Mouse (Mus musculus) liver, adult (tissue): ENCODE data around the gene Krtap28-13.

Source experiments
- GATA4 ChIP-seq: IDR thresholded peaks from 2 replicates; pipeline ENCODE4 v1.6.1; 2014; ENCODE audit warnings: mild to moderate bottlenecking, low read length; ENCODE audit not compliant: insufficient replicate concordance

Krtap28-13 gene

DNA sequence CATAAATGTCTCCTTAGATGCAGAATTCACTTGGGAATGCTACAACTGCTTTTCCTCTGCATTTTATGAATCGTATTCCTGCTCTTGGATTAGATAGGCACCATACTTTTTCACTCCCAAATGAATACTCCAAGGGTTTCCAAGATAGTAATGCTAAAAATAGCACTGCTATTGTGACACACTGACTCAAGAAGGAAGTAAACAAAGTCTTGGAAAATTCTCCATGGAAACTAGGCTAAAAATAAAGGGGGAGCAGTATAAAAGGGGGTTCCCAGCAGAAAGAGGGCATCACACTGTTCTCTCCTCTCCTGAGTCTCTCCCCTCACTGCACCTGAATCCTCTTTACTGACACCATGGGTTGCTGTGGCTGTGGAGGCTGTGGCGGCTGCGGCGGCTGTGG is at the start of gene Krtap28-13:
Krtap28-13 (plus strand) TSS at position 288 of the 400 bp plus-strand sequence.
- no peak for TF ChIP-seq GATA4

GRCm38 (mm10) chr1:83014477-83014876 is 46.3 kb upstream of the Krtap28-13 start:
- no peak for TF ChIP-seq GATA4

DNA sequence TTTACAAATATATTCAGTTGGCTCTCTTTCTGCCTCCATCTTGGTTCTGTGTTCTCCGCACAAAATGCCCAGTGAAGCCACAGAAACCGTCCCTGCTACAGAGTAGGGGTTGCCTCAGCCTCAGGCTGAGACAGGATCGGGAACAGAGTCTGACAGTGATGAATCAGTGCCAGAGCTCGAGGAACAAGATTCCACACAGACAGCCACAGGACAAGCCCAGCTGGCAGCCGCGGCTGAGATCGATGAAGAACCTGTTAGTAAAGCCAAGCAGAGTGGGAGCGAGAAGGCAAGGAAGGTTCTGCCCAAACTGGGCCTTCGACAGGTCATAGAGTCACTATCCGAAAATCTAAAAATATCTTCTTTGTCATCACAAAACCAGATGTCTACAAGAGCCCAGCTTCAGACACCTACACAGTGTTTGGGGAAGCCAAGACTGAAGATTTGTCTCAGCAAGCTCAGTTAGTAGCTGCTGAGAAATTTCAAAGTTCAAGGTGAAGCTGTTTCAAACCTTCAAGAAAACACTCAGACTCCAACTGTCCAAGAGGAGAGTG is 45.3 kb upstream of the Krtap28-13 start:
- TF ChIP-seq GATA4 = no peak

DNA sequence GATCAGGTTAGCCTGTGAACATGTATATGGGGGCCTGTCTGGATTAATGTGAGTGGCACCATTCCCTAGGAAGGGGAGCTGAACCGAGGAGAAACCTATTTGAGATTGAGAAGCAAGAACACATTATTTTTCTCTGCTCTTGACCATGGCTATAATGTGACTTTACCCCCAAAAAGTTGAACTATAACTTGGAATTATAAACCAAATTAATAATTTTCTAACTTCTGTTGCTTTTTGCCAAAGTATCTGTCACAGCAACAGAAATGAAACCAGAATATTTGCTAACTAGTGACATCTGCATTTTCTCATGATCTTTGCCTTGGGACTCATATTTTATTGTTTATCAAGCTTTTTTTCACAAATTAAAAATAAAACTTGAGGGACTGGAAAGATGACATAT is 44.2 kb upstream of the Krtap28-13 start:
- TF ChIP-seq GATA4 = no peak

- TF ChIP-seq GATA4 = no peak
Observed at GRCm38 (mm10) chr1:83031950-83032349, 28.8 kb upstream of the Krtap28-13 start.

DNA sequence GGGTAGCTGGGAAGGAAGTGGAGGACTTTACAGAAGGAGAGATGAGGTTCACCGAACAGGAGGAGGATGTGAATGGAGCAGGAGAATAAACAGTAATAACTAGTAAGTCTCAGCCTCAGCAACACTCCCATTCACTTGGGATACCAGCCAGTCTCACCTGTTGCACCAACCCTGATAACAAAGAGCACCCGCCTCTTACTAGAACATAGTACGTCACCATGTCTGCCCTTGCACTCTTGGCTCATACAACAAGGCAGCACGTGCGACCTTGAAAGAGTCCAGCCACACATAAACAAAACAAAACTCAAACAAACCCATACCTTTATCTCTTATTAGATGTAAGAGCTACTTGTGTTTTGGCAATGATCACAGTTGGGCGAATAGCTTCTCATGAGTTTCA is 28.2 kb upstream of the Krtap28-13 start:
- no peak for TF ChIP-seq GATA4

GRCm38 (mm10) chr1:83034509-83034908 is 26.2 kb upstream of the Krtap28-13 start:
- no peak for TF ChIP-seq GATA4

- no peak for TF ChIP-seq GATA4
Observed at GRCm38 (mm10) chr1:83036892-83037667, 23.6 kb upstream of the Krtap28-13 start.

DNA sequence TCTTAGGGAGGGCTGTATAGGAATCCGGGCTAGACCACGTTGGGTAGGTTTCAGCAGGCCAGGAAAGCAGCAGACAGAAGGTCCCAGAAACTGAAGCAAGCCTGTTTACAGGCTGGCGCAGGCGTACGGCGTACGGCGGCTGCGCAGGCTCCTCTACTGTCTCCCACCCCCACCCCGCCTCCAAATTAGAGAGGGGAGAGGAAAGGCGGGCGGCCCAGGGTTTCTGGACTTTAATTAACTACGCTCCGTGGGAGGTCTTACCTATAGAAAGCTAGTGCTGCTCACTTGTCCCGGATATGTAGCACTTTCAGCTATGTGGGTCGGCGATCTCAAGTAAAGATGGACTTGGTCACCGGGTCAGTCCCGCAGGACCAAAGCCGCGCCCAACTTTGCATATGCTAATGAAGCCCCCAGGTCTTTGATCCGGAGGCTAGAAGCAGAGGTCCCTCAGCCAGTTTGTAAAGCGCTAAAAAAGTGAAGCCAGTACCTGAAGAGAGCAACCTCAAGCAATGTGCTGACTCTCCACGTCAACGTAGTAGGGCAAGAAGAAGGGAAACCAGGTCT is 22.5 kb upstream of the Krtap28-13 start, which contains the start of gene Slc19a3:
Slc19a3 (minus strand) TSS at position 340 of the 564 bp plus-strand sequence.
- no peak for TF ChIP-seq GATA4

- no peak for TF ChIP-seq GATA4
Observed at GRCm38 (mm10) chr1:83039080-83039479, 21.6 kb upstream of the Krtap28-13 start.

GRCm38 (mm10) chr1:83042380-83042779 is 18.4 kb upstream of the Krtap28-13 start, which contains the start of gene Krtap28-10:
Gene Krtap28-10 (minus strand): TSS chr1:83042480.
- TF ChIP-seq GATA4 = no peak

DNA sequence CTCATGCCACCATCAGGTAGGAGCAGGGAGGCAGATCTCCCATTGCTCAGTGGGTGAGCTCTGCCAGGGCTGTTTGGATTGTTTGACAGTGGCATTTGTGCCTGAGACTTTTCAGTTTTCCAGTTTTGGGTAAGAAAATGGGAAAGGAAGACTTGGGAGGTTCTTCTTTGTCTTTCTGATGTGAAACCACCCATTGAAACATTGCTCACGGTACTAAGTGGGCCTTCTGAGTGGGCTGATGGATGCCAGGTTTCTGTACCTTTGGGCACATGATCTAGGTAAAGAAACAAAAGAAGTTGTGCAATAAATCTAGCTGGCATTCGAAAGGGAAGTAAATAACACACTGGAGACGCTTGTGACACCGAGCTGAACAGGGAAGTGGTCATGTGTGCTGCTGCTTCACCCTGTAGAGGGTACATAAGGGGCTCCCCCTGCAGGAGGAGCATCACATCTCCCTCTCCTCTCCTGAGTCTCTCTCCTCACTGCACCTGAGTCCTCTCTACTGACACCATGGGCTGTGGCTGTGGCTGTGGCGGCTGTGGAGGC is 15.8 kb upstream of the Krtap28-13 start, which contains the start of gene Gm47969:
Gm47969 (plus strand) TSS at position 51 of the 546 bp plus-strand sequence.
- TF ChIP-seq GATA4 = no peak

DNA sequence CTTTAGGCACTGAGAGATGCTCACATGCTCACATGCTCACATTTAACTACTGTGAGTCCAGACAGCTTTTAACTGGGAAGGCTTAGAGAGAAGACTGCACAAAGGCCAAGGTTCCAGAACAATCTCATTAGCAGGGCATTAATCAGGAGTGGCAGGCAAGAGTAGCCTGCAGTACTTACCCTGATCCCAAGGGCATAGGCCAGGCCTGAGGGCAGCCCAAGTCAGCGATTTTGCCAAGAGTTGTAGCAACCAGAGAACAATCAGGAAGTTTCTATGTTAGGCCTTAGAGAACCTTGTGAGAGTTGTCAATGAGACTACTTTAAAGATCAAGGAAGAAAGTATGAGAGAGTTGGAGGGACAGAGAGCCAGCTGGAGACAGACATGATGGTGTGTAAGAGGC is 2.2 kb upstream of the Krtap28-13 start:
- TF ChIP-seq GATA4 = no peak

GRCm38 (mm10) chr1:83059278-83059677 is 1.5 kb upstream of the Krtap28-13 start, which contains the start of gene A030005K14Rik:
Gene A030005K14Rik (minus strand): TSS chr1:83059378.
- TF ChIP-seq GATA4 = no peak

DNA sequence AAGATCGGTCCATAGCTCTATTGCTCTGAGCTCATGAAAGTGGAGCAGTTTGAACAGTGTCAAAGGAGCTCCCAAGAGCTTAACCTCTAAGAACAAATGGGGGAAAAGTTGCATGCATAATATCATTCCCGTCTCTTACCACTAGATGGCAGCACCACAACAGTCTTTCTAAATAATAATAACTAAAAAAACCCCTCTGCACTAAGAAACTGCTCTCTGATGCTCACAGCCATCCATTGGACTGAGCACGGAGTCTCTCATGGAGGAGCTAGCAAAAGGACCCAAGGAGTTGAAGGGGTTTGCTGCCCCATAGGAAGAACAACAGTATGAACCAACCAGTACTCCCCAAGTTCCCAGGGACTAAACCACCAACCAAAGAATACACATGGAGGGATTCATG is 4.1 kb downstream of the Krtap28-13 start:
- TF ChIP-seq GATA4 = no peak

GRCm38 (mm10) chr1:83066577-83066976 is 5.8 kb downstream of the Krtap28-13 start:
- no peak for TF ChIP-seq GATA4

GRCm38 (mm10) chr1:83067205-83067604 is 6.5 kb downstream of the Krtap28-13 start:
- no peak for TF ChIP-seq GATA4
